Mouse (Mus musculus) v-Abl transformed pro-B cells (cell line): ENCODE data around the gene Cnot2.

ENCODE experiments used
- in situ Hi-C, 2 experiments: fragments of 400-800 bp; cut with MboI; formaldehyde crosslinking; loops; one replicate each; pipeline ENCODE4 v1.15.1; 2025; ENCODE audit not compliant: unreplicated experiment in 2 of 2

The Cnot2 gene

DNA sequence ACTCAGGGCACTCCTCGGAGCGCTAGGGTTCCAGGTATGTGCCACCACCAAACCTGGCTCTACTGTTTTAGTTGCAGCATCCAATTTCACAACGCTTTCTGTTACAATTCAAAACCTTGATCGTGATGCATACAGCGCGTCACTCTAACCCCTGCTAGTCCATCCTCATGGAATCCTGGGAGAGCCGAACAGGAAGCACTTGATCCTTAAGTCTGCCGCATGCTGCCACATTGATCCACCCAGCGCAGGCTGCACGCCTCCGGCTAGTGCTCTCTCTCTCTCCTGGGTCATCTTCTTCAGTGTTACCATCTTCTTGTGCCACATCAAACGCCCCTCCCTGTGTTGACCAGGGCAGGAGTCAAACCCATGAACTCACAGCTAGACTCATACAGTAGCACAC lies 133.1 kb downstream of the Cnot2 start:
- in situ Hi-C loops, result no loop called here

DNA sequence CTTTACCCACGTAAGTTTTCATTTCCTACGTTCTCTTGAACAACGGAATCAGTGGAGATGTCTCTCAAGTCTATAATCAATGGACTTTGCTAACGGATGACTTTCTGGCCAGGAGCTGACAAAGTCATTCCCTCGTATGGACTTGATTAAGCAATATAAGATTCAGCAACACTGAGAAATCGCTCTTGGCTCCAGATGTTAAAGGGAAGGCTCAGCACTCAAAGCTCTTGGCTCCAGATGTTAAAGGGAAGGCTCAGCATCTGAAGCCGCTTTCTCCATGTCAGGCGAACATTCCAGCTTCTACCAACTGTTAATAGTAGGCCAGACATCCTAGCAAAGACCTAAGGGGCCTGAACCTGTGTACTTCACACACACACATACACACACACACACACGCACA lies 134.1 kb downstream of the Cnot2 start:
- in situ Hi-C loops, result no loop called here

DNA sequence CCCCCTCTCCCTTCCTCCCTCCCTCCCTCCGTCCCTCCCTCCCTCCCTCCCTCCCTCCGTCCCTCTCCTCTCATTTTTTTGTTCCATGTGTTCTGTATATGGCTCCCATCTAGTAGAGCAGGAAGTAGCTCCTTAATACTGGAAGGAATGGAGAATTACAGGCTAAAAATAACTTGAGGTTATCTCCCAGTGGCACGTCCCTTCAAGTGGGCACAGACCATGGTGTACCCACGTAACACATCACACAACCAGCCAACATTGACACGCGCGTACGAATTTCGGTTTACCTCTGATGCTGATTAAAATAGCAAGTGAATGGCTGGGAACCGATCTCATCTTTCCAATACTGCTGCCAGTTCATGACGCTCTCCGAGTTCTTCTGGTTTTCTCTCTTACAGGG lies 135.3 kb downstream of the Cnot2 start:
- in situ Hi-C loops, result no loop called here

DNA sequence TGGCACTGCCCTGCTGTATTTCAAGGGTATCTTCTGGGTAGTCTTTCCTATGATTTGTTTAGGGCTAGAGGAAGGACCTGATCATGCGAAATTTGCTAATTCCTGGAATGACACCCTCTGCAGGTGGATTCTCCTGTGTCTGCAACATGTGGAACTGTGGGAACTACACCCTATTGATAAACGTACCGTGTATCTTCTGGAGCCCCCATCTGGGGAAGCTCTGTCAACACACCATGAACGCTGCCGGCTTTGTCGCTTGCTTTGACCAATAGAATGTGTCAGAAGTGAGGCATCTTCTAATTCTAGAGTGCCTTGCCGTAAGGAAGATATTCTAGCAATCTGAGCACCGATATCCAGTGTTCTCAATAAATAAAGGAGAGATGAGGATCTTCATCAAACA lies 136.5 kb downstream of the Cnot2 start:
- in situ Hi-C loops, result no loop called here

DNA sequence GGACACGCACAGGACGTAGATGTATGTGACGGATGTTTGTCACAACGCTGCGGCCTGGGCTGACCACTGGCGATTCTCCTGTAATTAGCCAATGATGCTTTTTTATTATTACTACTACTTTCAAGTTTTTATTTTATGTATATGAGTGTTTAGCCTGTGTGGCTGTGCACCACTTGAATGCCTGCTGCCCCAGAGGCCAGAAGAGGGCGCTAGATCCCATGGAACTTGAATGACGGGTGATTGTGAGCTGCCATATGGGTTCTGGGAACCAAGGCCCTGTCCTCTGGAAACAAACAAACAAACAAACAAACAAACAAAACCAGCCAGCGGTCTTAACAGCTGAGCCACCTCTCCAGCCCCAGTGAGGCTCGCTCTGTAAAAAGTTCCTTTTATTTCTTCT lies 136.9 kb downstream of the Cnot2 start:
- in situ Hi-C loops, result no loop called here

DNA sequence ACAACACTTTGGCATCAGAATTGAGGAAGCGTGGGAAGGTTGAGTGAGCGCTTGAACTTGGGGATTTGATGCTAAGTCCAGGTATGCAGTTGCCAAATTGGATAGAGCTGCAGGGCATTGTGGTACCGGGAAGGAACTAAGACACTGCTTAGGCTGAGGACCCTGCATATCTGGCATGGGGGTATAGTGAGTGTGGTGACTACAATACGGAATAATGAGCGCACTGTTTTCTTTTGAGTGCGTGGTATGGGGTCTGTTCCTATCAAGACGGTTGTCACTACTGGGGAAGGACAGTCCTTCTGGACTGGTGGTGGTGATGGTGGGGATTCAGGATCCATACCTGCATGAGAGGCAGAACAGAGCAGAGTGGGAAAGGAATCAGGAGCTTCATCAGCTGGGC lies 140.4 kb downstream of the Cnot2 start:
- in situ Hi-C loops, result no loop called here

DNA sequence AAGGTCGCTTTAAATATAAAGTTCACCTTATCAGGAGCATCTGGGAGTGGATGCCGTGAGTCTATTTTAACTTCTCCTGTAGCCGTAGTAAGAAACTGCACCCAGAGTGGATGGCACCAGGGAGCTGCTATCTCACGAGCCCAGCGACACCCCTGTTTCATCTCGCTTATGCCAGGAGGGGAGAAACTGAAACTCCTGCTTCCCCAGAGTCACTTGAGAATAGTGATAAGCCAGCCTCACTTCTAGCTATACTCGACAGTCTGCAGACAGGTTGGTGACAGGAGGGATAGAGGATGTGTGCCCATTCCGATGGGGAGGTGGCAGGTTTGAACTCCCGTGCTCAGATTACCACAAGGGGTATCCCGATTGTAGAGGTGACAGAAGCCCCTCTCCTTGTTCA lies 141.2 kb downstream of the Cnot2 start:
- in situ Hi-C loops, result no loop called here

DNA sequence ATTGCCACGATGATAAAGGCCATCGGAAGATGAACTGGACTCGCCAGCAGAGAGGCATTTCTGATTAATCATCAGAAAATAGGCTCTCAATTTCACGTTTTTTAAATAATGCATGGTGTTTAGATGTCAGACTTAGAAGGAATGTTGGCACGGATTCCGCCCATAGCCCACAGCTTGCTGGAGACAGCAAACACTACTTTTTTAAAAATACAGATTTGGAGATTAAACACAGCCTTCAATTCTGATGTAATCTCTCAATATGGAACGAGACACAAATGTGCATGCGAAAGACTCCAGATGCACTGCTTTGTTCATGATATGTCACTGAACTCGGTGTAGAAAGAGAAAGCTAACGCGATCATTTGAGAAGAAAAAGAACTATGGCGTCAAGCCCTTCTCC lies 145.9 kb downstream of the Cnot2 start:
- in situ Hi-C loops, result no loop called here
